Mouse (Mus musculus): ENCODE measurements around the gene 9930021J03Rik. TPM values are rescaled to one million over a fixed set of nuclear protein-coding genes. Genes with fewer than 3 reads are reported as not detected.

The 9930021J03Rik gene
- total and polyA plus RNA-seq, 2 experiments from 2014 or later = 5.7 to 35.0 TPM

GRCm38 (mm10) chr19:29666164-29666563 is 139.6 kb downstream of the 9930021J03Rik start:
- H3K4me3 ChIP-seq (ENCODE audit: low read depth, low read length) = no peak overlapping the region
- ATAC-seq = no peak
- no peak for DNase-seq
- 88% methylated on average over 4 of the region's 4 CpGs for WGBS
- H3K4me2 ChIP-seq (ENCODE audit: low read depth) = no peak overlapping the region
- H3K27ac ChIP-seq (ENCODE audit: low read depth, low read length) = no peak overlapping the region
- no peaks in the 10 kb centered on the region for H3K36me3 ChIP-seq (ENCODE audit: insufficient read depth)
- H3K9me3 ChIP-seq (ENCODE audit: low read length) = no peaks in the 10 kb centered on the region
- no peaks in the 10 kb centered on the region for H3K27me3 ChIP-seq (ENCODE audit: insufficient read depth, low read length)
- H3K9ac ChIP-seq = no peak overlapping the region
- no peak for TF ChIP-seq CTCF (IDR thresholded peaks at IDR 0.05; ENCODE audit: low read depth)
- no peaks in the 10 kb centered on the region for H3K4me1 ChIP-seq (ENCODE audit: insufficient read depth)

- ATAC-seq (no peak), DNase-seq (no peak)
- Histone ChIP-seq H3K9ac (no peak overlapping the region), H3K4me3 (ENCODE audit: low read depth, low read length) (no peak overlapping the region), H3K27me3 (ENCODE audit: insufficient read depth, low read length) (no peaks in the 10 kb centered on the region), H3K4me1 (ENCODE audit: insufficient read depth) (no peaks in the 10 kb centered on the region), H3K9me3 (ENCODE audit: low read length) (no peaks in the 10 kb centered on the region), H3K27ac (ENCODE audit: low read depth, low read length) (no peak overlapping the region), H3K4me2 (ENCODE audit: low read depth) (no peak overlapping the region), H3K36me3 (ENCODE audit: insufficient read depth) (no peaks in the 10 kb centered on the region)
- no peak for TF ChIP-seq CTCF (IDR thresholded peaks at IDR 0.05; ENCODE audit: low read depth)
- WGBS = 81% methylated on average over 5 of the region's 5 CpGs
These were observed 140.9 kb downstream of the 9930021J03Rik start for GRCm38 (mm10) chr19:29664934-29665333.

Other genes starting within 250 kb of the 9930021J03Rik start
- 9.8 and 14.0 TPM in 2 replicates for gene Ermp1, start 157.6 kb downstream of the 9930021J03Rik start, total RNA-seq (2014; rRNA removed)
- gene Ermp1, start 157.6 kb downstream of the 9930021J03Rik start, polyA plus RNA-seq (2015; fragmentation: Nextera tagmentation; extraction: Ambion mirVana) = 5.7 and 8.2 TPM in 2 replicates
- gene Mlana, start 108.2 kb downstream of the 9930021J03Rik start, total RNA-seq (2014; rRNA removed) = not detected in 2 replicates
- not detected in 2 replicates for gene Mlana, start 108.2 kb downstream of the 9930021J03Rik start, polyA plus RNA-seq (2015; fragmentation: Nextera tagmentation; extraction: Ambion mirVana)
- gene Ranbp6, start 7.0 kb upstream of the 9930021J03Rik start, total RNA-seq (2014; rRNA removed) = 48.5 and 58.7 TPM in 2 replicates
- gene Ranbp6, start 7.0 kb upstream of the 9930021J03Rik start, polyA plus RNA-seq (2015; fragmentation: Nextera tagmentation; extraction: Ambion mirVana) = 26.4 and 32.2 TPM in 2 replicates
- 1.2 TPM in 2 replicates for gene Il33, start 119.1 kb upstream of the 9930021J03Rik start, total RNA-seq (2014; rRNA removed)
- gene Il33, start 119.1 kb upstream of the 9930021J03Rik start, polyA plus RNA-seq (2015; fragmentation: Nextera tagmentation; extraction: Ambion mirVana) = 0.86 and 1.6 TPM in 2 replicates
- not detected in 2 replicates for gene Trpd52l3, start 197.8 kb upstream of the 9930021J03Rik start, total RNA-seq (2014; rRNA removed)
- gene Trpd52l3, start 197.8 kb upstream of the 9930021J03Rik start, polyA plus RNA-seq (2015; fragmentation: Nextera tagmentation; extraction: Ambion mirVana) = not detected in 2 replicates
- gene Uhrf2, start 224.5 kb upstream of the 9930021J03Rik start, total RNA-seq (2014; rRNA removed) = 77.8 and 79.0 TPM in 2 replicates
- 22.6 and 28.1 TPM in 2 replicates for gene Uhrf2, start 224.5 kb upstream of the 9930021J03Rik start, polyA plus RNA-seq (2015; fragmentation: Nextera tagmentation; extraction: Ambion mirVana)